In the genomic region with DNA sequence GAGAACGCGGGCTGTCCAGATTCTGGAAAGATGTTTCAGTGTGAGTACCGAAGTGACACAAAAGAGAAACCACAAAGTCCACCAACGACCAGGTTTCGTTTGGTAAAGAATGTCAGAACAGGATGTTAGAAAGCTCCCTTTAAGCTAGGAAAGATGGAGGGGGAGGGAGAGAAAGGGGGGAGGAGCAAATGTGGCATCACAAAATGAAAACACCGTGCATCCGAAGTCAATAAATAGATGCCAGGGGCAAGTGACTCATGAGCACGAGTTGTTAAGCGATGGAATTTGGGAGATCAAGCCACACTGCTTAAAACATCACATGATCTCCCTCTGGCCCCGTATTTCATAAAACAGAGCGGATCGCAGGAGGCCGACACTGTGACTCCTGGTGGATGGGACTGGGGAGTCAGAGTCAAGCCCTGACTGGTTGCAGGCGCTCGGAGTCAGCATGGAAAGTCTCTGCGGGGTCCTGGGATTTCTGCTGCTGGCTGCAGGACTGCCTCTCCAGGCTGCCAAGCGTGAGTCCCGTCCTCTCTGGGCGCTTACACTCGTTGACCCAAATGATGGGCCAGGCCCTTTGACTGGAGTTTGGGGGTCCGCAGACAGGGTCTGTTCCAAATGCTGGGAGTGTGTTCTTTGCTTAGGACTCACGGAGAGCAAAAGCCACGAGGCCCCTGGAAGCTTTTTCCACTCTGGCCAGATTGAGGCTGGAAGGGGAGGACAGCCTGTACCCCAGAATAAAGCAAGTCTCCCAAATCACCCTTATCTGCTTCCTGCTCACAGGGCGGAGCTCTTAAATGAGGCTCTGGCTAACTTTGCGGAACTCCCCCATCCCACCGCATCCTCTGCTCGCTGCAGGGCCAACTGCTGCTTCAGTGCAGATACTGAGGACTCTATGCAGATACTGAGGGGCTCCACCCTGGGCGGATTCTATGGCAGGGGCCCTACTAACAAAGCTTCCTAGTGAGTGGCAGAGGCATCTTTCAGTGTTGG, we compare ENCODE assay signal across 8 mouse cellular contexts. TPM values are rescaled to one million over a fixed set of nuclear protein-coding genes. Genes with fewer than 3 reads are reported as not detected.
DNase-seq lines count a peak whose midpoint lies in the region; ATAC-seq lines count a peak whose summit lies in the region.

A gene (plus strand): TSS at position 272 of the 993 bp plus-strand sequence.

- no peak within 1 kb of the TSS for H3K9ac ChIP-seq in limb, embryonic 11.5 days (ENCODE audit: low read length)
- H3K9ac ChIP-seq in stomach, embryonic 14.5 days (replicated peaks; ENCODE audit: low read depth, low read length) = no peak within 1 kb of the TSS

- 38% methylated on average over 28 of the region's 28 CpGs for WGBS in limb, embryonic 11.5 days
- 35% methylated on average over 28 of the region's 28 CpGs for WGBS in stomach, embryonic 14.5 days

- no peaks in the 10 kb centered on the region for H3K36me3 ChIP-seq in limb, embryonic 11.5 days (ENCODE audit: control insufficient read depth, insufficient read depth, low read length)
- H3K36me3 ChIP-seq in stomach, embryonic 14.5 days (ENCODE audit: control insufficient read depth, insufficient read depth, low read length) = no peaks in the 10 kb centered on the region

- no peaks in the 10 kb centered on the region; the same call in 1 of the 2 replicates for H3K27me3 ChIP-seq in limb, embryonic 11.5 days (ENCODE audit: control insufficient read depth, insufficient read depth, low read length)
- H3K27me3 ChIP-seq in stomach, embryonic 14.5 days (ENCODE audit: control insufficient read depth, insufficient read depth, low read length) = no peaks in the 10 kb centered on the region

- H3K4me3 ChIP-seq in limb, embryonic 11.5 days (ENCODE audit: low read depth, low read length) = 0 out of 2 replicates have a peak within 1 kb of the TSS, but pooled peaks have one; percentile 3
- no peak within 1 kb of the TSS for H3K4me3 ChIP-seq in stomach, embryonic 14.5 days (ENCODE audit: low read depth, low read length)

- DNase-seq in embryo, embryonic 11 days = peak; percentile 30
- DNase-seq in embryo, embryonic 9.5 days (ENCODE audit: extremely low spot score) = no peak
- DNase-seq in 3T3-L1 (ENCODE audit: low read depth, low spot score) = peak; percentile 39
- peak; percentile 16 for DNase-seq in forelimb bud, embryonic 11.5 days (ENCODE audit: low read depth, low spot score)
- DNase-seq in limb, embryonic 11.5 days (ENCODE audit: low spot score) = peak; percentile 38
- no peak for DNase-seq in cerebellum, adult 11 months
- no peak for DNase-seq in testis, postnatal 10 days (ENCODE audit: low spot score)

- H3K9me3 ChIP-seq in limb, embryonic 11.5 days (ENCODE audit: control insufficient read depth, low read length) = no peaks in the 10 kb centered on the region
- no peaks in the 10 kb centered on the region for H3K9me3 ChIP-seq in stomach, embryonic 14.5 days (ENCODE audit: control insufficient read depth, low read depth, low read length)

- H3K27ac ChIP-seq in limb, embryonic 11.5 days (replicated peaks; ENCODE audit: low read depth, low read length) = no peak within 1 kb of the TSS
- H3K27ac ChIP-seq in stomach, embryonic 14.5 days (ENCODE audit: low read length) = no peak within 1 kb of the TSS

- H3K4me1 ChIP-seq in limb, embryonic 11.5 days (ENCODE audit: control insufficient read depth, insufficient read depth, low read length) = no peaks in the 10 kb centered on the region
- no peaks in the 10 kb centered on the region for H3K4me1 ChIP-seq in stomach, embryonic 14.5 days (ENCODE audit: control insufficient read depth, insufficient read depth, low read length)

- peak within 1 kb of the TSS; percentile 27 for H3K4me2 ChIP-seq in limb, embryonic 11.5 days (ENCODE audit: low read depth, severe bottlenecking)
- H3K4me2 ChIP-seq in stomach, embryonic 14.5 days (replicated peaks; ENCODE audit: low read depth, low read length) = peak within 1 kb of the TSS; percentile 30

- no peak for ATAC-seq in limb, embryonic 11.5 days (ENCODE audit: insufficient number of reproducible peaks, low FRiP score, low TSS enrichment, low read depth)
- ATAC-seq in stomach, embryonic 14.5 days (ENCODE audit: insufficient number of reproducible peaks, insufficient read depth, low FRiP score, low read depth) = no peak

RNA-seq across cellular contexts. Expression of the gene that starts here (rescaled TPM):
- polyA plus RNA-seq in limb, embryonic 11.5 days (2014; fragmentation: Nextera tagmentation; extraction: Ambion mirVana) = 0.17 TPM in 1 of 2 replicates, not detected in the other
- polyA plus RNA-seq in stomach, embryonic 14.5 days (2014; fragmentation: Nextera tagmentation; extraction: Ambion mirVana) = 0.31 and 0.45 TPM in 2 replicates

Comparison
In these comparisons a context has a peak if more than half of its experiments do, and no peak if none do; other contexts are left out.
1. DNase-seq: peak in embryo, embryonic 11 days (single experiment), 3T3-L1 (single experiment) and forelimb bud, embryonic 11.5 days (single experiment); none in embryo, embryonic 9.5 days (single experiment), cerebellum, adult 11 months (single experiment) and testis, postnatal 10 days (single experiment).
2. Peak in DNase-seq, H3K4me3 ChIP-seq and H3K4me2 ChIP-seq in limb, embryonic 11.5 days; RNA of the gene not detected or under 1 TPM.